Comparison of ENCODE assay signal across 20 mouse cellular contexts in genomic region chr2:127332807-127333570, GRCm38 (mm10). TPM values are rescaled to one million over a fixed set of nuclear protein-coding genes. Genes with fewer than 3 reads are reported as not detected.
DNase-seq lines count a peak whose midpoint lies in the region; ATAC-seq and TF ChIP-seq lines count a peak whose summit lies in the region.
"Had no signal": no experiment of that assay in that cellular context is flagged by ENCODE, and none has a peak within 500 bp of the region (broad histone marks: within the 10 kb centered on the region; RNA-seq: fewer than 3 reads in every experiment).

No protein-coding gene starts in this region.

- DNase-seq in adrenal gland, adult 2 months, result peak; percentile 22
- DNase-seq in adrenal gland, postnatal 10 days, result no peak
- DNase-seq in testis, postnatal 10 days (ENCODE audit: low spot score), result no peak
- peak; percentile 81 to 84 for DNase-seq in natural killer cell, adult 2 months (ENCODE audit: low spot score in 2 of 2)
- peak; percentile 80 for DNase-seq in thymus, postnatal 4 days
- DNase-seq: cerebellum, adult 9-11 months; kidney, adult 18-20 months; lung, adult 2 months had no signal

- no peak overlapping the region for H3K9ac ChIP-seq in hindbrain, embryonic 12.5 days
- H3K9ac ChIP-seq in kidney, embryonic 15.5 days, result no peak overlapping the region
- H3K9ac ChIP-seq: heart, embryonic 15.5 days; hindbrain, embryonic 14.5 days; midbrain, embryonic 12.5 days; neural tube, embryonic 12.5 days had no signal

- no peak overlapping the region for H3K27ac ChIP-seq in testis, adult 2 months (ENCODE audit: control insufficient read depth, insufficient read depth, low read depth, low read length)
- H3K27ac ChIP-seq in hindbrain, embryonic 12.5 days, result no peak overlapping the region
- no peak overlapping the region for H3K27ac ChIP-seq in kidney, embryonic 15.5 days
- H3K27ac ChIP-seq: heart, embryonic 15.5 days; hindbrain, embryonic 14.5 days; midbrain, embryonic 12.5 days; neural tube, embryonic 12.5 days had no signal

- H3K4me2 ChIP-seq in hindbrain, embryonic 12.5 days (replicated peaks), result no peak overlapping the region
- H3K4me2 ChIP-seq in kidney, embryonic 15.5 days, result no peak overlapping the region
- H3K4me2 ChIP-seq: heart, embryonic 15.5 days; hindbrain, embryonic 14.5 days; midbrain, embryonic 12.5 days; neural tube, embryonic 12.5 days had no signal

- no peaks in the 10 kb centered on the region for H3K36me3 ChIP-seq in testis, adult 2 months (ENCODE audit: control insufficient read depth, insufficient read depth, low read length)
- H3K36me3 ChIP-seq in hindbrain, embryonic 12.5 days, result no peaks in the 10 kb centered on the region
- H3K36me3 ChIP-seq in kidney, embryonic 15.5 days, result no peaks in the 10 kb centered on the region
- H3K36me3 ChIP-seq: heart, embryonic 15.5 days; midbrain, embryonic 12.5 days; neural tube, embryonic 12.5 days had no signal

- peaks cover 12% of the 10 kb centered on the region for H3K4me1 ChIP-seq in testis, adult 2 months (ENCODE audit: control insufficient read depth, insufficient read depth, low read length)
- H3K4me1 ChIP-seq in hindbrain, embryonic 12.5 days, result peaks cover 15% of the 10 kb centered on the region
- peaks cover 58% of the 10 kb centered on the region for H3K4me1 ChIP-seq in kidney, embryonic 15.5 days

- H3K27me3 ChIP-seq in testis, adult 2 months (ENCODE audit: control insufficient read depth, insufficient read depth, low read length), result no peaks in the 10 kb centered on the region
- H3K27me3 ChIP-seq in hindbrain, embryonic 12.5 days, result peaks cover 42% of the 10 kb centered on the region
- H3K27me3 ChIP-seq in kidney, embryonic 15.5 days, result peaks cover 11% of the 10 kb centered on the region

- no peak for TF ChIP-seq POLR2A in testis, adult 2 months (IDR thresholded peaks at IDR 0.05; ENCODE audit: control insufficient read depth, low read depth, low read length)

- ATAC-seq in hindbrain, embryonic 12.5 days (ENCODE audit: low FRiP score), result no peak
- ATAC-seq in kidney, embryonic 15.5 days (replicated peaks; ENCODE audit: low FRiP score), result no peak
- ATAC-seq: forebrain, embryonic 16.5 days had no signal

- no peak for TF ChIP-seq CTCF in testis, adult 2 months (IDR thresholded peaks at IDR 0.05; ENCODE audit: control insufficient read depth, insufficient read depth, insufficient replicate concordance, low read depth, low read length)

- H3K4me3 ChIP-seq in testis, adult 2 months (ENCODE audit: control insufficient read depth, low read depth, low read length), result peak overlapping the region; percentile 36
- no peak overlapping the region for H3K4me3 ChIP-seq in hindbrain, embryonic 12.5 days
- no peak overlapping the region for H3K4me3 ChIP-seq in kidney, embryonic 15.5 days (replicated peaks)
- H3K4me3 ChIP-seq: heart, embryonic 15.5 days; midbrain, embryonic 12.5 days; neural tube, embryonic 12.5 days had no signal

- WGBS in hindbrain, embryonic 12.5 days, result 77% methylated on average over 14 of the region's 14 CpGs
- 80% methylated on average over 14 of the region's 14 CpGs for WGBS in kidney, embryonic 15.5 days

- H3K9me3 ChIP-seq in hindbrain, embryonic 12.5 days (replicated peaks), result no peaks in the 10 kb centered on the region
- H3K9me3 ChIP-seq in kidney, embryonic 15.5 days (replicated peaks), result no peaks in the 10 kb centered on the region
- H3K9me3 ChIP-seq: heart, embryonic 15.5 days; midbrain, embryonic 12.5 days; neural tube, embryonic 12.5 days had no signal

RNA-seq across cellular contexts. Expression of gene Dusp2, which starts 3.0 kb away (rescaled TPM):
- under 1 TPM; 0.17 to 0.76 TPM for total RNA-seq in adrenal gland, adult 2 months (2021)
- polyA plus RNA-seq in adrenal gland, adult 2 months (2012; rRNA removed), result 1.3 and 2.2 TPM in 2 replicates
- 1 to 10 TPM; 4.2 to 5.5 TPM for total RNA-seq in adrenal gland, postnatal 10 days (2021)
- 6.7 and 9.6 TPM in 2 replicates for polyA plus RNA-seq in testis, adult 2 months (2012; rRNA removed)
- 5.5 and 6.9 TPM in 2 replicates for polyA plus RNA-seq in hindbrain, embryonic 12.5 days (2016; fragmentation: Nextera tagmentation; extraction: Ambion mirVana)
- polyA plus RNA-seq in kidney, embryonic 15.5 days (2015; fragmentation: Nextera tagmentation; extraction: Ambion mirVana), result 8.8 and 9.0 TPM in 2 replicates

RNA-seq across cellular contexts. Expression of gene Astl, which starts 5.5 kb away (rescaled TPM):
- not detected for total RNA-seq in adrenal gland, adult 2 months (2021)
- not detected in 2 replicates for polyA plus RNA-seq in adrenal gland, adult 2 months (2012; rRNA removed)
- under 1 TPM in 1 of 2 experiments, not detected in 1; 0.21 TPM for total RNA-seq in adrenal gland, postnatal 10 days (2021)
- polyA plus RNA-seq in testis, adult 2 months (2012; rRNA removed), result not detected in 2 replicates
- polyA plus RNA-seq in hindbrain, embryonic 12.5 days (2016; fragmentation: Nextera tagmentation; extraction: Ambion mirVana), result not detected in 2 replicates
- polyA plus RNA-seq in kidney, embryonic 15.5 days (2015; fragmentation: Nextera tagmentation; extraction: Ambion mirVana), result not detected in 2 replicates
- total RNA-seq: layer of hippocampus, adult 18-20 months; left cerebral cortex, adult 8-10 months had no signal
- polyA plus RNA-seq: forebrain, embryonic 16.5 days; gonadal fat pad, adult 2 months; heart, embryonic 15.5 days; hindbrain, embryonic 14.5 days; lung, adult 2 months; midbrain, embryonic 12.5 days; neural tube, embryonic 12.5 days; urinary bladder, adult 2 months had no signal

RNA-seq across cellular contexts. Expression of gene Adra2b, which starts 30.0 kb away (rescaled TPM):
- 1 to 10 TPM; 1.6 to 1.9 TPM for total RNA-seq in adrenal gland, adult 2 months (2021)
- polyA plus RNA-seq in adrenal gland, adult 2 months (2012; rRNA removed), result 1.1 and 1.5 TPM in 2 replicates
- total RNA-seq in adrenal gland, postnatal 10 days (2021), result 1 to 10 TPM; 2.6 to 2.7 TPM
- 0.16 and 0.17 TPM in 2 replicates for polyA plus RNA-seq in testis, adult 2 months (2012; rRNA removed)
- polyA plus RNA-seq in hindbrain, embryonic 12.5 days (2016; fragmentation: Nextera tagmentation; extraction: Ambion mirVana), result 2.4 and 2.6 TPM in 2 replicates
- 4.4 and 5.1 TPM in 2 replicates for polyA plus RNA-seq in kidney, embryonic 15.5 days (2015; fragmentation: Nextera tagmentation; extraction: Ambion mirVana)

Comparison
In these comparisons a context has a peak if more than half of its experiments do, and no peak if none do; other contexts are left out.
1. DNase-seq: peak in adrenal gland, adult 2 months (single experiment), natural killer cell, adult 2 months (2 of 2) and thymus, postnatal 4 days (single experiment); none in adrenal gland, postnatal 10 days (single experiment) and testis, postnatal 10 days (single experiment).